Mouse (Mus musculus): ENCODE measurements around the gene Srd5a1.

DNA sequence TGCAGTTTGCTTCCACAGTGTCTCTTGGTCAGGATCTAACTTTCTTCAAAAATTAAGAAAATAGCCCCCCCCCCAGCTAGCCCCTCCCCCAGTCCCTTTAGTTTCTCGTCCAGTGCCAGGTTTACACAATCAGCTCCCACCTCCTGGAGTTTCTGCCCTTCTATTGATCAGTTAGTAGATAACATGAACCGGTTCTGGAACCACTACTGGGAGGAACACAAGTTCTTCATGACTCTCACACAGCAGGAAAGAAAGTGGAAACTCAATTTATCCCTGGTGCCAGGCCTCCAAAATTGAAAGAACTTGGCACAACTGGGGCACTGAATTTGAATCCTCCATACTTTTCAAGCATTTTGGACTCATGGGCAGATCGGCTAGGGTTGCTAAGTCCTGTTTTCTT, 43.3 kb upstream of the Srd5a1 start:
- no peak for TF ChIP-seq POLR2A (IDR thresholded peaks at IDR 0.05; ENCODE audit: control insufficient read depth in 1 of 2, insufficient read depth in 1 of 2, low read depth in 1 of 2, low read length in 2 of 2, poor library complexity in 1 of 2)
- no peak for TF ChIP-seq MAZ (IDR thresholded peaks at IDR 0.05; ENCODE audit: low read depth, low read length)
- no peak for TF ChIP-seq ZC3H11A (IDR thresholded peaks at IDR 0.05; ENCODE audit: low read depth, low read length)
- TF ChIP-seq CTCF (IDR thresholded peaks at IDR 0.05 in 2 of 3, conservative IDR thresholded peaks at IDR 0.05 in 1 of 3; ENCODE audit: control insufficient read depth in 1 of 3, insufficient read depth in 1 of 3, low read depth in 2 of 3, low read length in 3 of 3, poor library complexity in 1 of 3, severe bottlenecking in 1 of 3): no peak
- no peak for TF ChIP-seq SMC3 (IDR thresholded peaks at IDR 0.05; ENCODE audit: low read depth, low read length)
- TF ChIP-seq EP300 (IDR thresholded peaks at IDR 0.05; ENCODE audit: low read depth in 1 of 2, low read length in 2 of 2): no peak
- no peak for TF ChIP-seq USF1 (IDR thresholded peaks at IDR 0.05; ENCODE audit: low read depth, low read length)
- TF ChIP-seq NRF1 (IDR thresholded peaks at IDR 0.05; ENCODE audit: insufficient read depth, low read depth, low read length, poor library complexity, severe bottlenecking): no peak
- TF ChIP-seq HCFC1 (IDR thresholded peaks at IDR 0.05; ENCODE audit: low read depth, low read length): no peak
- TF ChIP-seq GATA1 (IDR thresholded peaks at IDR 0.05; ENCODE audit: low read depth, low read length): no peak
- no peak for TF ChIP-seq ZMIZ1 (IDR thresholded peaks at IDR 0.05; ENCODE audit: low read depth, low read length)
- no peak for TF ChIP-seq RAD21 (IDR thresholded peaks at IDR 0.05; ENCODE audit: low read depth, low read length)
- TF ChIP-seq MAFK (IDR thresholded peaks at IDR 0.05; ENCODE audit: borderline replicate concordance, low read depth, low read length): no peak
